Mouse (Mus musculus) layer of hippocampus, adult 2 months (tissue): ENCODE data around the gene Angpt4. TPM values are rescaled to one million over a fixed set of nuclear protein-coding genes. Genes with fewer than 3 reads are reported as not detected.

Experiments
- DNase-seq, 2 experiments: peaks; one replicate each; pipeline ENCODE4 v3.0.0; 2022; ENCODE audit warnings: low spot score in 2 of 2
- H3K27ac ChIP-seq: fragments of 200-600 bp; 2 replicates; pipeline ENCODE4 v1.8.1; 2022
- H3K4me3 ChIP-seq: fragments of 200-600 bp; 2 replicates; pipeline ENCODE4 v1.8.1; 2022; ENCODE audit warnings: mild to moderate bottlenecking
- CTCF ChIP-seq: fragments of 200-600 bp; conservative IDR thresholded peaks from 2 replicates; pipeline ENCODE4 v1.8.1; 2022; ENCODE audit warnings: antibody characterized with exemption, mild to moderate bottlenecking, moderate library complexity
- total RNA-seq, 2 experiments: library from RNA; stranded (reverse); gene quantifications; 2 replicates each; pipeline ENCODE4 v1.2.3; 2021

Gene Angpt4
- total RNA-seq, 2 experiments from 2014 or later: 0.20 TPM; not detected in 1

GRCm38 (mm10) chr2:151898106-151898505 lies 12.9 kb upstream of the Angpt4 start:
- no peak overlapping the region for H3K4me3 ChIP-seq
- no peak for TF ChIP-seq CTCF
- no peak for DNase-seq
- H3K27ac ChIP-seq: no peak overlapping the region

- DNase-seq: no peak
- Histone ChIP-seq H3K4me3 (no peak overlapping the region), H3K27ac (no peak overlapping the region)
- no peak for TF ChIP-seq CTCF
Observed at GRCm38 (mm10) chr2:151900845-151901244, 10.2 kb upstream of the Angpt4 start.

- H3K4me3 ChIP-seq: no peak overlapping the region
- no peak for TF ChIP-seq CTCF
- no peak overlapping the region for H3K27ac ChIP-seq
- DNase-seq: no peak
Observed at GRCm38 (mm10) chr2:151903267-151903666, 7.7 kb upstream of the Angpt4 start.

GRCm38 (mm10) chr2:151903933-151904332 lies 7.1 kb upstream of the Angpt4 start:
- no peak overlapping the region for H3K27ac ChIP-seq
- DNase-seq: no peak
- no peak for TF ChIP-seq CTCF

GRCm38 (mm10) chr2:151904636-151905035 lies 6.4 kb upstream of the Angpt4 start:
- no peak for TF ChIP-seq CTCF
- H3K27ac ChIP-seq: no peak overlapping the region

More at GRCm38 (mm10) chr2:151903933-151904332, 7.1 kb upstream of the Angpt4 start:
- no peak overlapping the region for H3K4me3 ChIP-seq

GRCm38 (mm10) chr2:151907020-151907419 lies 4.0 kb upstream of the Angpt4 start:
- no peak for TF ChIP-seq CTCF
- Histone ChIP-seq H3K27ac (no peak overlapping the region), H3K4me3 (no peak overlapping the region)
- DNase-seq: no peak

More at GRCm38 (mm10) chr2:151904636-151905035, 6.4 kb upstream of the Angpt4 start:
- no peak for DNase-seq
- no peak overlapping the region for H3K4me3 ChIP-seq

- TF ChIP-seq CTCF: no peak
- H3K4me3 ChIP-seq: no peak overlapping the region
Observed at GRCm38 (mm10) chr2:151909386-151909785, 1.6 kb upstream of the Angpt4 start.

GRCm38 (mm10) chr2:151910498-151910897 lies 512 bp upstream of the Angpt4 start:
- DNase-seq: no peak
- H3K27ac ChIP-seq: no peak overlapping the region
- TF ChIP-seq CTCF: no peak
- H3K4me3 ChIP-seq: no peak overlapping the region

More at GRCm38 (mm10) chr2:151909386-151909785, 1.6 kb upstream of the Angpt4 start:
- H3K27ac ChIP-seq: no peak overlapping the region
- DNase-seq: no peak

- no peak for DNase-seq
- Histone ChIP-seq H3K27ac (no peak overlapping the region), H3K4me3 (no peak overlapping the region)
- no peak for TF ChIP-seq CTCF
Observed at GRCm38 (mm10) chr2:151911751-151912150, 741 bp downstream of the Angpt4 start.

GRCm38 (mm10) chr2:151914120-151914519 lies 3.1 kb downstream of the Angpt4 start:
- DNase-seq: no peak
- Histone ChIP-seq H3K4me3 (no peak overlapping the region), H3K27ac (no peak overlapping the region)
- no peak for TF ChIP-seq CTCF

GRCm38 (mm10) chr2:151915111-151915510 lies 4.1 kb downstream of the Angpt4 start:
- no peak overlapping the region for H3K4me3 ChIP-seq
- no peak overlapping the region for H3K27ac ChIP-seq
- no peak for DNase-seq
- no peak for TF ChIP-seq CTCF

- no peak for DNase-seq
- Histone ChIP-seq H3K27ac (no peak overlapping the region), H3K4me3 (no peak overlapping the region)
- TF ChIP-seq CTCF: no peak
Observed at GRCm38 (mm10) chr2:151916061-151916831, 5.2 kb downstream of the Angpt4 start.

- no peak for TF ChIP-seq CTCF
- DNase-seq: no peak
- H3K4me3 ChIP-seq: no peak overlapping the region
- H3K27ac ChIP-seq: no peak overlapping the region
Observed at GRCm38 (mm10) chr2:151919140-151919539, 8.1 kb downstream of the Angpt4 start.

- DNase-seq: no peak
- Histone ChIP-seq H3K4me3 (no peak overlapping the region), H3K27ac (no peak overlapping the region)
- TF ChIP-seq CTCF: no peak
Observed at GRCm38 (mm10) chr2:151921068-151921467, 10.1 kb downstream of the Angpt4 start.
